Mouse (Mus musculus): ENCODE measurements around the gene Tbxas1. TPM values are rescaled to one million over a fixed set of nuclear protein-coding genes. Genes with fewer than 3 reads are reported as not detected.

Gene Tbxas1
- polyA plus RNA-seq, 1 experiment from 2014 or later = 1.6 TPM

GRCm38 (mm10) chr6:38956641-38957040, 81.4 kb downstream of the Tbxas1 start:
- no peak overlapping the region for H3K9ac ChIP-seq (replicated peaks)
- 92% methylated on average over 2 of the region's 2 CpGs for WGBS
- no peak for ATAC-seq

GRCm38 (mm10) chr6:38957246-38957645, 82.0 kb downstream of the Tbxas1 start:
- H3K9ac ChIP-seq (replicated peaks) = no peak overlapping the region
- H3K4me2 ChIP-seq (replicated peaks) = no peak overlapping the region
- H3K27ac ChIP-seq = no peak overlapping the region
- no peak overlapping the region for H3K4me3 ChIP-seq (replicated peaks)
- H3K4me1 ChIP-seq (replicated peaks) = peaks cover 14% of the 10 kb centered on the region; the same call in 1 of the 2 replicates
- ATAC-seq = no peak
- no peaks in the 10 kb centered on the region for H3K27me3 ChIP-seq
- H3K9me3 ChIP-seq = no peaks in the 10 kb centered on the region
- H3K36me3 ChIP-seq = no peaks in the 10 kb centered on the region
- WGBS = 79% methylated on average over 5 of the region's 5 CpGs

More at GRCm38 (mm10) chr6:38956641-38957040, 81.4 kb downstream of the Tbxas1 start:
- H3K27me3 ChIP-seq = no peaks in the 10 kb centered on the region
- no peaks in the 10 kb centered on the region for H3K9me3 ChIP-seq
- H3K4me3 ChIP-seq (replicated peaks) = no peak overlapping the region
- no peak overlapping the region for H3K4me2 ChIP-seq (replicated peaks)
- H3K4me1 ChIP-seq (replicated peaks) = peaks cover 14% of the 10 kb centered on the region; the same call in 1 of the 2 replicates
- no peaks in the 10 kb centered on the region for H3K36me3 ChIP-seq
- H3K27ac ChIP-seq = no peak overlapping the region

- no peak for ATAC-seq
- 77% methylated on average over 9 of the region's 9 CpGs for WGBS
- Histone ChIP-seq H3K4me1 (replicated peaks) (peaks cover 14% of the 10 kb centered on the region; the same call in 1 of the 2 replicates), H3K9me3 (no peaks in the 10 kb centered on the region), H3K4me3 (replicated peaks) (no peak overlapping the region), H3K36me3 (no peaks in the 10 kb centered on the region), H3K27me3 (no peaks in the 10 kb centered on the region), H3K9ac (replicated peaks) (no peak overlapping the region), H3K4me2 (replicated peaks) (no peak overlapping the region), H3K27ac (no peak overlapping the region)
Observed at GRCm38 (mm10) chr6:38959502-38959901, 84.3 kb downstream of the Tbxas1 start.

- no peak overlapping the region for H3K4me2 ChIP-seq (replicated peaks)
- no peaks in the 10 kb centered on the region for H3K27me3 ChIP-seq
- no peak for ATAC-seq
- no peaks in the 10 kb centered on the region for H3K36me3 ChIP-seq
- no peak overlapping the region for H3K4me3 ChIP-seq (replicated peaks)
- WGBS = 84% methylated on average over 3 of the region's 3 CpGs
- H3K4me1 ChIP-seq (replicated peaks) = peaks cover 14% of the 10 kb centered on the region; the same call in 1 of the 2 replicates
- no peak overlapping the region for H3K27ac ChIP-seq
- H3K9me3 ChIP-seq = no peaks in the 10 kb centered on the region
- no peak overlapping the region for H3K9ac ChIP-seq (replicated peaks)
Observed at GRCm38 (mm10) chr6:38960367-38960766, 85.2 kb downstream of the Tbxas1 start.

- Histone ChIP-seq H3K27ac (no peak overlapping the region), H3K9me3 (no peaks in the 10 kb centered on the region), H3K4me3 (replicated peaks) (no peak overlapping the region), H3K36me3 (no peaks in the 10 kb centered on the region), H3K9ac (replicated peaks) (no peak overlapping the region), H3K4me2 (replicated peaks) (no peak overlapping the region), H3K27me3 (no peaks in the 10 kb centered on the region), H3K4me1 (replicated peaks) (peaks cover 14% of the 10 kb centered on the region; the same call in 1 of the 2 replicates)
- 0 out of 2 replicates have a peak, but pooled peaks have one; percentile 27 for ATAC-seq
- WGBS = 63% methylated on average over 12 of the region's 12 CpGs
Observed at GRCm38 (mm10) chr6:38960791-38961426, 85.7 kb downstream of the Tbxas1 start.

- Histone ChIP-seq H3K36me3 (no peaks in the 10 kb centered on the region), H3K9me3 (no peaks in the 10 kb centered on the region), H3K27me3 (no peaks in the 10 kb centered on the region), H3K4me1 (replicated peaks) (peaks cover 14% of the 10 kb centered on the region; the same call in 1 of the 2 replicates), H3K27ac (no peak overlapping the region), H3K4me2 (replicated peaks) (no peak overlapping the region), H3K4me3 (replicated peaks) (no peak overlapping the region), H3K9ac (replicated peaks) (no peak overlapping the region)
- WGBS = 49% methylated on average over 8 of the region's 8 CpGs
- ATAC-seq = no peak
Observed at GRCm38 (mm10) chr6:38961427-38962033, 86.3 kb downstream of the Tbxas1 start.

- ATAC-seq = no peak
- Histone ChIP-seq H3K4me1 (replicated peaks) (peaks cover 7% of the 10 kb centered on the region), H3K36me3 (no peaks in the 10 kb centered on the region), H3K9me3 (no peaks in the 10 kb centered on the region), H3K9ac (replicated peaks) (no peak overlapping the region), H3K27ac (no peak overlapping the region), H3K4me3 (replicated peaks) (no peak overlapping the region), H3K27me3 (no peaks in the 10 kb centered on the region), H3K4me2 (replicated peaks) (no peak overlapping the region)
- WGBS = 94% methylated on average over 5 of the region's 5 CpGs
Observed at GRCm38 (mm10) chr6:38966839-38967238, 91.6 kb downstream of the Tbxas1 start.

- Histone ChIP-seq H3K9ac (replicated peaks) (no peak overlapping the region), H3K4me2 (replicated peaks) (no peak overlapping the region), H3K4me3 (replicated peaks) (no peak overlapping the region), H3K9me3 (no peaks in the 10 kb centered on the region), H3K27me3 (no peaks in the 10 kb centered on the region), H3K36me3 (no peaks in the 10 kb centered on the region), H3K4me1 (replicated peaks) (peaks cover 7% of the 10 kb centered on the region), H3K27ac (no peak overlapping the region)
- no peak for ATAC-seq
- WGBS = 84% methylated on average over 6 of the region's 6 CpGs
Observed at GRCm38 (mm10) chr6:38967288-38967687, 92.1 kb downstream of the Tbxas1 start.

- Histone ChIP-seq H3K9me3 (no peaks in the 10 kb centered on the region), H3K27ac (no peak overlapping the region), H3K27me3 (no peaks in the 10 kb centered on the region), H3K4me3 (replicated peaks) (no peak overlapping the region), H3K4me2 (replicated peaks) (no peak overlapping the region), H3K4me1 (replicated peaks) (peaks cover 7% of the 10 kb centered on the region), H3K36me3 (no peaks in the 10 kb centered on the region), H3K9ac (replicated peaks) (no peak overlapping the region)
- 80% methylated on average over 5 of the region's 5 CpGs for WGBS
- ATAC-seq = no peak
Observed at GRCm38 (mm10) chr6:38967988-38968387, 92.8 kb downstream of the Tbxas1 start.

GRCm38 (mm10) chr6:38969944-38970740, 94.9 kb downstream of the Tbxas1 start:
- H3K27me3 ChIP-seq = no peaks in the 10 kb centered on the region
- no peak overlapping the region for H3K4me2 ChIP-seq (replicated peaks)
- H3K36me3 ChIP-seq = no peaks in the 10 kb centered on the region
- no peak overlapping the region for H3K27ac ChIP-seq
- peaks cover 7% of the 10 kb centered on the region for H3K4me1 ChIP-seq (replicated peaks)
- peak; percentile 43; the same call in 1 of the 2 replicates for ATAC-seq
- H3K9me3 ChIP-seq = no peaks in the 10 kb centered on the region
- H3K9ac ChIP-seq (replicated peaks) = no peak overlapping the region
- WGBS = 64% methylated on average over 6 of the region's 6 CpGs
- H3K4me3 ChIP-seq (replicated peaks) = no peak overlapping the region

- 74% methylated on average over 6 of the region's 6 CpGs for WGBS
Observed at GRCm38 (mm10) chr6:38970759-38971158, 95.6 kb downstream of the Tbxas1 start.

GRCm38 (mm10) chr6:38972826-38973225, 97.6 kb downstream of the Tbxas1 start:
- no peaks in the 10 kb centered on the region for H3K27me3 ChIP-seq
- no peak overlapping the region for H3K9ac ChIP-seq (replicated peaks)
- H3K4me1 ChIP-seq (replicated peaks) = peaks cover 7% of the 10 kb centered on the region
- H3K4me2 ChIP-seq (replicated peaks) = no peak overlapping the region
- no peak overlapping the region for H3K27ac ChIP-seq
- 44% methylated on average over 1 of the region's 1 CpGs for WGBS
- H3K9me3 ChIP-seq = no peaks in the 10 kb centered on the region
- H3K4me3 ChIP-seq (replicated peaks) = no peak overlapping the region
- no peaks in the 10 kb centered on the region for H3K36me3 ChIP-seq
- no peak for ATAC-seq

More at GRCm38 (mm10) chr6:38970759-38971158, 95.6 kb downstream of the Tbxas1 start:
- H3K4me3 ChIP-seq (replicated peaks) = no peak overlapping the region
- H3K9ac ChIP-seq (replicated peaks) = no peak overlapping the region
- ATAC-seq = peak; percentile 43
- H3K27ac ChIP-seq = peak overlapping the region; percentile 49; the same call in 1 of the 2 replicates
- H3K36me3 ChIP-seq = no peaks in the 10 kb centered on the region
- H3K27me3 ChIP-seq = no peaks in the 10 kb centered on the region
- no peaks in the 10 kb centered on the region for H3K9me3 ChIP-seq
- no peak overlapping the region for H3K4me2 ChIP-seq (replicated peaks)
- H3K4me1 ChIP-seq (replicated peaks) = peaks cover 7% of the 10 kb centered on the region

All from midbrain, embryonic 13.5 days (tissue).